Mouse (Mus musculus) kidney, postnatal 4 days (tissue): ENCODE measurements around the gene Adamts14.
A peak's percentile ranks its signal among the peaks of the same experiment; 100 is the strongest.

Experiments used
- DNase-seq, 2 experiments: peaks; one replicate each; pipeline ENCODE4 v3.0.0; 2021; ENCODE audit warnings: mixed read lengths in 2 of 2

The Adamts14 gene

DNA sequence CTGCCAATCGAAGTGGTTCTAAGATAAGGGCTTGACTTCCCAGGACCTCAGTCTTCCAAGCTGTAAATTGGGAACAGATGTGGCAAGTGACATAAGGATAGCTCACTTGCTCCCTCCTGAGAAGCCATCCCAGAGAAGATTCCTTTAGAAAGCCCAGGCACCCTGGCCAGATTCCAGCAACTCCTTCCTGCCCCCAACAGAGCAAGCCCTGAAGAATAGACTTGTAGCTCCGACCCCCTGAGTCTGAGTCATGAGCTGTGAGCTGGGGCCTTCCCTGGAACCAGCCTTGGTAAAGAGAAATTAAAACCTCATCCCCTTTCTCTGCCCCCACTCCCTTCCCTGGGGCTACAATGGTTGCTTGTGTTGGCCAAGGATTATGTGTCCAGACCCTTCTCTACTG lies 1.3 kb upstream of the Adamts14 start:
- peak in 1 of 2 experiments; percentile 25 for DNase-seq

DNA sequence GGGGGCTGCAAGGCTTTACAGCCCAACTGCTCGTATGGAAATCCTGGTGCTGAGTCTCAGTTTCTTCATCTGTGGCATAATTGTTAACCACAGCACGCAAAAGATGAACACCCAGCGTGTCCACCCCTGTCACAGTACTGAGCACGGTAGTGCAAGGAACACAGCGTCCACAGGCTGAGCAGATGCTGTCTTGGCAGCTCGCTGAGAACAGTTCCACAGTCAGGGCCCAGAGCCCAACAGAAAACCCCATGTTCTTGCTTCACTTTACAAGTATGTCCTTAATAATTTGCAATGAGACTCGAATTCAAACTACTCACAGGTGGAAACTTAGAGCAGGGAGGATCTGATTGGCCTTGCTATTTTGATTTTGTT lies 592 bp upstream of the Adamts14 start:
- peak in 1 of 2 experiments; percentile 17 for DNase-seq

DNA sequence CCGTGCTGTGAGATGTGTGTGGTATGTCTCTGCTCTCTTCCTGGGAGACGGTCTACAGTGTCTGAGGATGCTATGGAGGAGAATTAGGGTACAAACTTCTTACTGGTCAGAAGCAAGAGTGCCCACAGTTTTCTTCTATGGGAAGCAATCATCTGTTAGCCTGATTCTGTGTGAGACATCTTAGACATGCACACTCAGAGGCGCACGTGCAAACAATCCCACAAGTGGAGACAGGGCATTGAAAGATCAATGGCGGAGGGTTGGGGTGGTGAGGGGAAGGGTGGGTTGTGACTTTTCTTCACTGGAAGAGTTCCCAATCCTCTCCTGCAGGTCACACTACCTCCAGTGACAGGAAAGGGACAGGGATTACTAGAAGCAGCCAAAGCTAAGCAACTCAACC lies 607 bp downstream of the Adamts14 start:
- DNase-seq: no peak

DNA sequence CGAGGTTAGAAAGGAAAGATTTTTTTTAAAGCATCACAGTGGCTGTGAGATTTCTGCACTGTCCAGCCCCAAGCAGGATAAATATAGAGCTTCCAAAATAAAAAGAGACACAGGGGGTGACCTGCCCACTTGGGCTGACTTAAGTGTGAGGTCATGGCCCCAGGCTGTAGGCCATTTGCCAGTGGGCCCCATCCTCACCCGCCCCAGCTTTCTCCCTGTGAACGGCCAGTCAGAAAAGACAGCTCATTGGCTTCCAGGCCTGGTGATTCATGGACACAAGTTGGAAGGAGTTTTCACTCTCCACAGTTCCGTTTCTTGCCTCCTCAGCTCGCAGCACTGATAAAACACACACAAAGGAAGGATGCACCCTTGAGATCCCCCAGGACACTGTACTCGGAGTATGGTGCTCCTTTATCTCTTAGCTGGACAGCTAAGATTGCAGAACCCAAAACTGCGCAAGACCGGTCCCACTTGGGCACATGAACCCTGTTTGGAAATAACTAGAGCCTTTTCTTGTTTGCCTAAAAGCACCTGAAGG lies 1.1 kb downstream of the Adamts14 start:
- DNase-seq: peak; percentile 21 to 33

DNA sequence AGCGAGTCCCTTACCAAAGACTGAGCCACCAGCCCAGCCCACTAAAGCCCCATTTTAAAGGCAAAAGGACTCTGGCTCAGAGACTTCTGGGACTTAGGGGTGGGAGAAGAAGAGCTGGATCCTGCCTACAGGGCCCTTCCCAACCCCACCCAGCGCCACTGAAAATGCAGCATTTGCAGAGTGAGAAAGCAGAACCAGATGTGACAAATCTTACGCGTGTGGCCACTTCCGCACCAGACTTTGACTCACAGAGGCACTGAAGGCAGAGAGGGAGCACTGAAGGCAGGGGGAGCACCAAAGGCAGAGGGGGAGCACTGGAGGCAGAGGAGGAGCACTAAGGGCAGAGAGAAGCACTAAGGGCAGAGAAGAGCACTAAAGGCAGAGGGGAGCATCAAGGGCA lies 5.9 kb downstream of the Adamts14 start:
- DNase-seq: no peak

DNA sequence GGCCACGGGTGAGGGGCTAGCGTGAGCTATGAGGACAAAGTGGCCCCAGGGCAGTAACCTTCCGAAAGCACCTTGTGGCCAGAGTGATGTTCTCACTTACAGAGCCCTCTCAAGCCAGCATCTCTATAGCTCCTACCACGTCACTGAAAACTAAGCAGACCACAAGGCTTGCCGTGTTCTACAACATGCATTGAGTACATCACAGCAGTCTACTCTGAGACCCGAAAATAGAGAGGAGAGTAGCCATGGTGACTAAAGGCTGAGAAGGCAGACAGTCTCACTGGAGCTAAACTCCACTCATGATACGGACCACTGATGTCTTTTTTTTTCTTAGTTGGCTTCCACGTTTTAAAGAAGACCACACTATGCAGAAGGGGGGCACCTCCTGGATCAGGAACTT lies 9.6 kb downstream of the Adamts14 start:
- no peak for DNase-seq

DNA sequence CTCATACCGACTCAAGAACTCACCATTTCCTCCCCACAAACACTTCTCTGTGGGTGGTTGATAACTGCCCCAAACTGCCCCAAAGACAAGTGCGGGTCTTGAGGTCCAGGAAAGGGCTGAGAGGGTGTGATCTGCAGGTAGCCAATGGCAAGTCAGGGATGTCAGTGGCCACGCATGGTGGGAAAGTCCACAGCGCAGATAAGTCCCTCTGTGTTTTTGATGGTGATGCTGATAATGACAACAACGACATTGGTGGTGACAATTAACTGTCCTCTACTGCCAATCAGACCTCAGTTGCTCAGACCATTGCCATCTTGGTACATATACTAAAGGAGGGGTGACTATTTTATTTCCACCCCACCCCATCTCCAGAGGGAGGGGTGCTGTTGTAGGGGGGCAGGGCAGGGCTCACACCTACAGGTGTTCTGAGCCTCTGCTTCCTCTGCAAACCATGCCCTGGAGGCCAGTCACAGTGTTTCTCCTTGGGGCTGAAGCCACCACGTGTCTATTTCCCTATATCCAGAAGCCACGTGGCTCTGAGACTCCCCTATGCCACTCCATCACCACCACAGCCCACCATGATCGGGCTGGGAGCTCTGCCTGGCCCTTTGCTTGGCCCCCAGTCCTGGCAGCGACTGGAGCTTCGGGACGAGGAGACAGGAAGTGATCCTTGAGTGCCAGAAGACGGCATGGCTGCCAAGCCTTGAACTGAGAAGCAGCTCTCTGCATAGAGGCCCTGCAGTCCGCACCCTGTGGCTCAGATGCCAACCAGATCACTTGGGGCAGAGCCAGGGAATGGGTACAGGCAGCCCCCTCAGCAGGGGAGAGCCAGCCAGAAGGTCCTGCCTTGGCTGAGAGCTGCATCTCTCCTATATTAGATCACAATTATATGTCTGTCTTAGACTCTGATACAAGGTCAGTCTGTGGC lies 11.7 kb downstream of the Adamts14 start:
- no peak for DNase-seq

DNA sequence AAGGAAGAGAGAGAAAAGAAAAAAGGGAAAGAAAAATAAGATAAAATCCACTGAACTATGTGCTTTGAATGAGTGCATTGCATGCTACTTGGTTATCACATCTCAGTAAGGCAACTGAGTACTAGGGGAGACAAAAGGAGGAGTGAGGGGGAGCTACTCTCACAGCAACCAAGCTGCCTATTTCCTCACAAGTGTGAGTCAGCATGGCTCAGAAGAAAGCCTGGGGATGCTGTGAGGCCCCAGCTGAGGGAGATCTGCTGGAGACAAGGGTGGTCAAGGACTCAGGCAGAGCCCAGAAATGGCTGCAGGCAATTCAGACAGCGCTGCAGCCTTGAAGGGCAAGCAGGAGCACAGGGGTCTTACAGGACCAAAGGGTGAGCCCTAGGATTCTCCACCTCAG lies 15.1 kb downstream of the Adamts14 start:
- no peak for DNase-seq

DNA sequence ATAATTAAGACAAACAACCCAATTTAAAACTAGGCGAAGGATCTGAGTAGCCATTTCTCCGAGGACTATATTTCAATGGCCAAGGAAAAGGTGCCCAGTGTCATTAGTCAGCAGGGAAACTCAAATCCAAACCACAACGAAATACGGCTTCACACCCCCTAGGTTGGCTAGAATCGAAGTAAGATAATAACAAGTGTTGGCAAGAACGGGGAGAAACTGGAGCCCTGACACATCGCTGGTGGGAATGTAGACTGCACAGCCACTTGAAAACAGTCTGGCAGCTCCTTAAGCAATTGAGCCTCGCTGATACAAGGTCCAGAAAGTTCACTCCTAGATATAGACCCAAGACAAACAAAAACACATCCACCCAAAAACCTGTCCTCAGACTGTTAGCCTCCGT lies 16.6 kb downstream of the Adamts14 start:
- no peak for DNase-seq

DNA sequence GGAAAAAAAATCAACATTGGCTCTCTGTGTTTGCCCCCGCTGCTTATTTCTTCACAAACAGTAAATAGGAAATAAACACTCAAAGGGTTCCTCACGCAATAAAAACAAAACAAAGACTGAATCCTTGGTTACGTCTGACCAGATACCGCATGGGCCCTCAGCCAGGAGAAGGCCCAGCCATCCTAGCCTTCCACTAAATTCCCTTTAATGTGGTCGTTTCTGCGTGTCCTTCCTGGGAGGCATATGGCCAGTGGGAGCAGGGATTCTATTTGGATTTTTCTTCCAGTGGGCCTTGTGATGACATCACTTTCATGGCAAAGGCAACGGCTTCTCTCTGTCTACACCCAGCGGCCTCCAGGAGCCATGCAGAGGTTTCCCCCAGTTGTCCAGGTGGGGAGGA lies 18.0 kb downstream of the Adamts14 start:
- DNase-seq: no peak

DNA sequence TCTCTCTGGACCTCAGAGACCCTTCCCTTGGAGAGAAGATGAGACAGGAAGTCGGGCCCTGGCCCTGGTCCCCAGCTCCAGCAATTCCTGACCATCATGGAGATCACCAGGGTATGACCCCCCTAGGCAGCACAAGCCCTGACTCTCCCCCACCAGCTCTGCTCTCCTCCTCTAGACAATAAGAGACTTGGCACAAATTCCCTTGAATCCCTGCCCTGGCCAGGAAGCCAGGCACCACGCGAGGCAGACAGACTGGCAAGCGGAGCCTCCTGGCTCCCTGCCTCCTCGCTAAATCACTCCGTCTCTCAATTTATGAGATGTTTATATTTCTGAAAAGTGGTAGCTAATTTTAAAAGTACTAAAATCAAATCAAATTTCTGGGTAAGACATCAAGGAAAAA lies 18.5 kb downstream of the Adamts14 start:
- DNase-seq: no peak

DNA sequence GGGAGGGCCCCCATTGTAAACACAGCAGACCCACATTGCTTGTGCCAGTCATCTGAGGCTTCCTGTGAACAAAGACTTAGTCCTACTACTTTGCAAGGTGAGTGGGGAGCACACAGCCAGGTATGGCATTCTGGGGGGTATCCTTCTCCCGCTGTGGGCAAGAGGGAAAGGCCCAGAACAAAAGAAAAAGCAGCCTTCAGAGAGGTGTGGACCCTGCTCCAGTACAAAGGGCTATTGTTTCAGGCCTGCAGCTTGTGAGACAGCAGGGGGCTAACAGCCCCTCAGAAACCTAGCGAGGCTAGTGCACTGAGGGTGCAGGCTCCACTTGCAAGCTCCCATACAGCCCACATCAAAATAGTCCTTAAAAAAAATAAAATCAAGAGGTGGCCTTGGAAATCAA lies 23.3 kb downstream of the Adamts14 start:
- DNase-seq: no peak

DNA sequence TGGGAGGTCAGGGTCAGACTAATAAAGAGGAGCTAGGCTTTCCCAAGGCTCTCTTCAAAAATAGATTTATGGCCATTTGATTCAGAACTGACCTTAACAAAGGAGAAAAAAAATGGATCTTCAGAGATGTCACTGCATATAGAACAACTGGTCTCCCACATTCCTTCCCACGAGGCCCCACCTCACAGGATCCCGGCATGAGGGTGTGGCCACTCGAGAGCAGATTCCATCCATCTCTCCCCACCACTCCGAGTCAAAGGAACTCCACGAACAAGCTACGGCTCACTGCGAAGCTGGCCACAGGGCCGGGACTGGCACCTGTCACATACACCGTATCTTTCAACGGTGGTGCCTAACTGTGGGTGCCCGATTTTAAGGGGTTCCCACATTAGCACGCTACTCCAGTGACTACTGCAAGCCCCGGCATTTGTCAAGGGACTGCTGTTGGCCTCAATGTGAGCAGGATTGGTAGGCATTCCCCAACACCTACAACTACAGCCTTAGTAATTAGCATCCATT lies 24.6 kb downstream of the Adamts14 start:
- no peak for DNase-seq

DNA sequence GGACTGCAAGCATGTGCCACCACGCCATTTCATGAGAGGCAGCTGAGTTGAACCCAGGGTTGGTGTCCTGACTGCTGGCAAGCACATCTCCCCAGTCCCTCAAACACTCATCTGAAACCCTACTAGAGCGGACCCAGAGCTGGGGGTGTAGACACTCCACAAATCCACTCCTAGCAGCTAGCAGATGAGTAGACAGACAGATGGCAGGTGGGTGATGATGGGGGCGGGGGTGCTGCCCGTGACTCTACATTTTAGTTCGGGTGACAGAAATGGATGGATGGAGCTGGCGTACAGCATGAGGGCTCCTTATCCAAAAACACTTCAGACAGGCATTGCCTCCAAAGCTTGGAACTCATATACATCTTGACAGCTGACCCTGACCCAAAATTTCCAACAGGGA lies 26.9 kb downstream of the Adamts14 start:
- no peak for DNase-seq

DNA sequence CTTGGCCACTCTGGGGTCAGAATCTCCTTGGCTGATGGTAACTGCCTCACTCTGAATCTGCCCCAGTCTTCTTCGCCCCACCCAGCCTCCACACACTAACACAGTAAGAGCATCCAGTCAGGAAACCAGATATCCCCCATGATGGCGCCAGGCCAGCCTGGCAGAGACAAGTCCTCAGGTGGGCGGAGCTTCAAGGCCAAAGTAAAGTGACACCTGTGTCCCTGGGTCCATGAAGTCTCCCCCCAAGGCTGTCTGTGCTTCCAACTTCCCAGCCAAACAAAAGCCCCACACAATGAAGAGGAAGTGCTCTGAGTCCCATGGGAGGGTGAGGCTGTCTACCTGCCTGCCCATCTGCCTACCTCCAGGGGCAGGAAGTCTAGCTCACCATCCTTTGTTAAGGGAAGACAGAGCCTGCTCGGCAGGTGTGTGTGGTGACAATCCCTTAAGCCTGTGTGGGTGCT lies 31.2 kb downstream of the Adamts14 start:
- DNase-seq: peak; percentile 10

DNA sequence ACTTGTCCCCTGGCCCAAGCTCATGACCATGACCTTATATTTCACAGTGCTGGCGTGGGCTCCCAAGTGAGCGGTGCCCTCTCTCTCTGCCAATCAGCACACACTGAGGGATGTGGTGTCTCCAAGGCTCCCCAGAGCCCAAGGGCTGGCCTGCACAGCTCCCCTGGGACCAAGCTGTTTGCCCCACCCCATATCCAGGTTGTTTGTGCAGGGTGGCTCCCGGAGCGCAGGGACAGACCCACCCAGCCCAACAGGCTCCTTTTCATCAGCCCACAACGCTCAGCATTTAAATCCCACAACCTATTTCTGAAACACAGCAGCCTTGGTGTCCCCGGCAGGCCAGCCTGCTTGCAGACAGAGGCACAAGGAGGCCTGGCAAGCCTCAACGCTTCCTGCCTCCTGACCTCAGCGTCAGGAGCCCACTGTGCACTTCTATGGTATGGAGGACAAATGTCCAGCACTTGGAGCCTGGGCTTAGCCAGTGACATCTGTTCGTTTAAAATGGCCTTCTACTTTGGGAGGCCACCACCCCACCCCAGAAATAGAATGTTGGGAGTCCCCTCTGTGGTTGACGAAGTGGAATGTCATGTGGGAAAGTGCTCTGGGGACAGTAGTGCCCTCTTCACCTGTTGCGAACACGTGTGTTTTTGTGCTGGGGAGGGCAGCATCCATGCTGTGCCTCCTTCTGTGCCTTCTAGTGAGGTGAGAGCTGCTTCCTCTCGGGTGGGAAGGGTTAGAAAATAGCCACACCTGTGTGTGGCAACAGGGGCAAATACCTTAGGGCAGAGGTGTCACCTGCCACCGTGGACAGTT lies 32.9 kb downstream of the Adamts14 start:
- DNase-seq: no peak

DNA sequence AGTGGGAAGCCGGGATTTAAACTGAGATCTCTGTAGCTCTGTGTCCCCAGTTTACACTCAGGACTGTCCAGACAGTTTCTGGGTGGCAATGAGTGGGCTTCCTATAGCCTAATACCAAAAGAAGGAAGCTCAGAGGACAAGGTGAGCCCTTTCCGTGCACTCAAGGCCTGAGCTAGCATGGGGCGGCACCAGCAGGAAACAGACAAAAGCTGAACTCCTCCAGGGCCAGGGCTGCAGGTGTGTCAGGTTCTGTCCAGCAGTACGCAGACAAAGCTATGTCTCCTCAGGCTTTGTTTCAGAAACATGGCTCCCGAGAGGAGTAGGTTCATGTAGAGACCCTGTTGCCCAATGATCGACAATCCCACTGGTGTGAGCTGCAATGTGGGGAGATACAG lies 35.9 kb downstream of the Adamts14 start:
- no peak for DNase-seq

DNA sequence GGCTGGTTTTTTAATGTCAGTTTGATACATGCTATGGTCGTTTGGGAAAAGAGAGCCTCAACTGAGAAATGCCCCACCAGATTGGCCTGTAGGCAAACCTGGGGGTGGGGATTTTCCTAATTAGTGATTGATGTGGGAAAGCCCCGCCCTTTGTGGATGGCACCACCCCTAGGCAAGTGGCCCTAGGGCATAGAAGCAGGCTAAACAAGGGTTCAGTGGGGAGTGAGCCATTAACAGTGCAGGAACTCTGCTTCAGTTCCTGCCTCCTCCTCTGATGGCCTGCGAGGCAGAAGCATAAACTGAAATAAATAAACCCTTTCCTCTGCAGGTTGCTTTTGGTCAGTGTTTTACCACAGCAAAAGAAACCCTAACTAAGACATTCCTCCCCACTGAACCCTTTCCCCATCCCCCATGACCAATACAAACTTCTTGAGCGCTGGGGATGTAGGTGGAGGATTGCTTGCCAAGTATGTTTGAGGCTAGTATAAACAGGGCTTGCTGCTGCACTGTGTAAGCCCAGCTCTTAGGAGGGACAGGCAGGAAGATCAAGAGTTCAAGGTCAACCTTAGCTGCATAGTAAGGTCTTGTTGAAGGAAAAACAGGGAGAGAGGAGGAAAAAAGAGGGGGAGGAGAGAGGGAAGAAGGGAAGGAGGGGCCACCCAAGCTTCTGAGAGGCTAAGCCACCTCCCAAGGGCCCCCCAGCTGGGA lies 36.4 kb downstream of the Adamts14 start:
- peak in 1 of 2 experiments; percentile 13 for DNase-seq

DNA sequence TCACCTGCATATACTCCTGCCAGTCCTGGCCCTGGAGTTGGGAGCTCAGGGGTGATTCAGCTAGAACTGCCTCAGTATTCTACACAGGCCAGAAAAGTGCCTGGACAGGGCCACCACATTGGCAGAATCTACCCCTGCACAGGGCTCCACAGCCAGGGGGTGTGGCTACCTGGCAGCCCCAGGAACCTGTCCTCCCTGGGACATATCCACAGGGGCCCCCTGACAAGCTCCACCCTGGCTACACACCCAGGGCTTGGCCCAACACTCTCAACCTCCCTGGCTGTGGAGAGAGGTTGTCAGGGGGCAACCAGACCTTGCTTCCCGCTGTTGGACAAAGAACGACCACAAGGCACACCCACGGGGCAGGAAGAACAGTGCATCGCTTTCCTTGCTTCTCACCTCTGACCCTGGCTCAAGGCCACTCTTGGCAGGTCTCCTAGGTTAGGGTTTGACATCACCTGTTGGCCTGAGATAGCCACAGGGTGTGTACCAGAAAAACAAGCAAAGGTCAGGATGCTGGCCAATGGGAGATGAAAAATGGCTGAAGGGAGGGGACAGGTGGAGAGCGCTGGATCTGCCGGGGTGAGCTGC lies 37.5 kb downstream of the Adamts14 start:
- no peak for DNase-seq

DNA sequence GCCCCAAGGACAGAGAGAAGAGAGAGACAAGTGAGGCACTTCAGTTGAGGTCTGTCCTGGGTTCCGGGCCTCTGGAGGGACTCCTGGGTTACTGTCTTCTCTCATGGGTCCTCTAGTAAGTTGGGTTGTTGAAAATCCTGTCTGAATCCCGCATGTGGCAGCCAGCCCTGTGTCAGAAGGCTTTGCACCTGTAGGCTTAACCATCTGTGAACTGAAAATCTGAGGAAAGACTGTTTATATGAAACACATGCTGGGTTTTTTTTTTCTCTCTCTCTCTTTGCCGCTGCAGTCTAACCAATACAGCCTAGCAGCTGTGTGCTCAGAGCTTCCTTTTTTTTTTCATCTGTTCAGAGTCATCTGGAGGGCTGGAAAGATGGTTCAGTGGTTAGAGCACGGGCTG lies 38.9 kb downstream of the Adamts14 start:
- no peak for DNase-seq

DNA sequence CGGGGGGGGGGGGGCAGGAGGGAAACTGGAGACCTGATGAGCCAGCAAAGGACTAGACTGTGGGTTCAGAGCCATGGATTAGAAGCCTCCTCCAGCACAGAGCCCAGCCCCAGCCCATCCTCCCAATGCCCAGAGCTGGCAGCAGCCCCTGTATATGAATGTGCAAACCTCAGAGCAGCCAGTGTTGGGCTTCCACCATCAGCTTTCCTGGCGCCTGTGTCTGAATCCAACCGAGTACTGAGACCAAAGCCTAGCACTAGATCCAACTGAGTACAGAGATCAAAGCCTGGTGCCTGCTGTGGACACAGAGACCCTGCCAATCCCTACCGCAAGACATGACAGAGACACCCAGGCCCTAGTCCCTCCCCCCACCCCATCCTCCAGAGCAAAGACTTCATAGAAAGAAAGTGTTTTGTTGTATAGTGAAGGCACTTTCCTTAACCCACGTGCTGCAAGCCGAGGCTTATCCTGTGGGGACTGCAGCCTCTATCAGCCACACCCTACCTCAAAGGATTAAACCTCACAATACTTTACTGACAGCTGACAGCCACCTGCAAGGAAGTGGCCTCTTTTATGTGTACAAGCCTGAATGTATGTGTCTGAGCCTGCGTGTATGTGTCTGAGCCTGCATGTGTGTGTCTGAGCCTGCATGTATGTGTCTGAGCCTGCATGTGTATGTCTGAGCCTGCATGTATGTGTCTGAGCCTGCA lies 40.2 kb downstream of the Adamts14 start:
- DNase-seq: no peak

DNA sequence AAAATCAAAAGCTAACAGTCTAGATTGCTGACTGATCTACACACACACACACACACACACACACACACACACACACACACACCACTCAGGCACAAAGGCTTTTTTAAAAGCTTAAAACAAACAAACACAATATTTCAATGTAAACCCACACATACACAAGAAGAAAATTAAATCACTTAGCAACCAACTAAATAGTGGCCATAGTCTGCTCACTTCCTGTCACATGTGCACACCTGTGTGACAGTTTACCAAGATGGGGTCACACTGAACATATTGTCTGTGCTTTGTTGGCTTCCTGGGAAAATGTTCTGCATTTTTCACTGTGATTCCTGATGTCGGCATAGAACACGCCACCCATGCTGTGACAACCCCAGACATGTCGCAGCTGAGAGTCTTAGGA lies 41.5 kb downstream of the Adamts14 start:
- DNase-seq: no peak
